Mouse (Mus musculus) erythroid progenitor cell, adult 5-6 weeks (primary cell): ENCODE results near the gene Sec14l1. TPM values are rescaled to one million over a fixed set of nuclear protein-coding genes. Genes with fewer than 3 reads are reported as not detected.
"Not testable (repeated sequence)": the region's sequence is repeated elsewhere in the genome, so short reads cannot be mapped to it uniquely, and the experiment has no call there.

Experiments
- ATAC-seq: replicated peaks from 2 replicates; pipeline ENCODE4 v1.8.0; 2016; ENCODE audit warnings: moderate number of reproducible peaks, mild to moderate bottlenecking, moderate TSS enrichment, inconsistent platforms; ENCODE audit not compliant: poor library complexity, low FRiP score, severe bottlenecking
- total RNA-seq, 2 experiments: library from RNA; stranded (forward) in 1 of 2; stranded (reverse) in 1 of 2; fragments of 150-400 nt in 1 of 2; fragments of 186-747, 209-891 nt in 1 of 2; gene quantifications; 2 replicates each; pipeline versions ENCODE4 v1.2.3 to v1.2.4; 2015 to 2017; ENCODE audit warnings: low replicate concordance in 2 of 2

Gene Sec14l1
- total RNA-seq (2015; ENCODE audit: low replicate concordance), result 27.4 and 32.3 TPM in 2 replicates
- 41.3 and 44.3 TPM in 2 replicates for total RNA-seq (2017; ENCODE audit: low replicate concordance)

- peak; percentile 90 for ATAC-seq
These were observed at the start of gene Sec14l1 for GRCm38 (mm10) chr11:117114592-117115345. TSS of gene Sec14l1 (plus strand) at chr11:117115168.

- ATAC-seq, result not testable (repeated sequence)
These were observed 49.4 kb upstream of the Sec14l1 start for GRCm38 (mm10) chr11:117065602-117066001.

GRCm38 (mm10) chr11:117066738-117067137, 48.2 kb upstream of the Sec14l1 start:
- ATAC-seq, result no peak

- no peak for ATAC-seq
These were observed 46.6 kb upstream of the Sec14l1 start for GRCm38 (mm10) chr11:117068332-117068731.

- no peak for ATAC-seq
These were observed 45.9 kb upstream of the Sec14l1 start for GRCm38 (mm10) chr11:117069027-117069426.

- no peak for ATAC-seq
These were observed 44.3 kb upstream of the Sec14l1 start for GRCm38 (mm10) chr11:117070711-117071110.

GRCm38 (mm10) chr11:117072128-117072527, 42.8 kb upstream of the Sec14l1 start:
- ATAC-seq, result peak; percentile 65

- no peak for ATAC-seq
These were observed 41.5 kb upstream of the Sec14l1 start for GRCm38 (mm10) chr11:117073426-117073825.

- peak; percentile 78 for ATAC-seq
These were observed 38.3 kb upstream of the Sec14l1 start for GRCm38 (mm10) chr11:117076576-117077196.

- no peak for ATAC-seq
These were observed 37.7 kb upstream of the Sec14l1 start for GRCm38 (mm10) chr11:117077227-117077626.

- ATAC-seq, result no peak
These were observed 37.1 kb upstream of the Sec14l1 start for GRCm38 (mm10) chr11:117077902-117078301.

GRCm38 (mm10) chr11:117078637-117079240, 36.2 kb upstream of the Sec14l1 start:
- ATAC-seq, result no peak

GRCm38 (mm10) chr11:117079651-117080190, 35.2 kb upstream of the Sec14l1 start:
- no peak for ATAC-seq

GRCm38 (mm10) chr11:117080209-117080608, 34.8 kb upstream of the Sec14l1 start:
- no peak for ATAC-seq

GRCm38 (mm10) chr11:117081165-117082064, 33.6 kb upstream of the Sec14l1 start:
- peak; percentile 51 for ATAC-seq

GRCm38 (mm10) chr11:117082353-117082934, 32.5 kb upstream of the Sec14l1 start:
- no peak for ATAC-seq

- no peak for ATAC-seq
These were observed 31.7 kb upstream of the Sec14l1 start for GRCm38 (mm10) chr11:117083052-117083881.

GRCm38 (mm10) chr11:117083882-117084260, 31.1 kb upstream of the Sec14l1 start:
- not testable (repeated sequence) for ATAC-seq
